Mouse (Mus musculus): ENCODE measurements around the gene Phactr4.
A peak's percentile ranks its signal among the peaks of the same experiment; 100 is the strongest.

- TF ChIP-seq CTCF (conservative IDR thresholded peaks at IDR 0.05 in 1 of 2, IDR thresholded peaks at IDR 0.05 in 1 of 2; ENCODE audit: low read depth in 2 of 2, low read length in 2 of 2): no peak
- TF ChIP-seq TBP (conservative IDR thresholded peaks at IDR 0.05; ENCODE audit: low read depth, low read length): no peak
- no peak for TF ChIP-seq MAX (IDR thresholded peaks at IDR 0.05; ENCODE audit: low read length)
- no peak for TF ChIP-seq NELFE (IDR thresholded peaks at IDR 0.05; ENCODE audit: low read depth, low read length)
- TF ChIP-seq POLR2A (IDR thresholded peaks at IDR 0.05; ENCODE audit: low read depth, low read length): peak; percentile 33; the same call in 1 of the 2 replicates
- no peak for TF ChIP-seq JUN (IDR thresholded peaks at IDR 0.05; ENCODE audit: insufficient read depth, low read depth, low read length)
- no peak for TF ChIP-seq BHLHE40 (IDR thresholded peaks at IDR 0.05; ENCODE audit: low read depth, low read length)
- TF ChIP-seq ZKSCAN1 (IDR thresholded peaks at IDR 0.05; ENCODE audit: borderline replicate concordance, low read depth, low read length): no peak
These were observed 111.1 kb downstream of the Phactr4 start for GRCm38 (mm10) chr4:132311209-132311608.
